Mouse (Mus musculus): Measurements from ENCODE around the gene Fanca.

GRCm38 (mm10) chr8:123253451-123254098 is 64.8 kb downstream of the Fanca start:
- TF ChIP-seq CTCF (conservative IDR thresholded peaks at IDR 0.05; ENCODE audit: low read length) (no peak), NANOG (IDR thresholded peaks at IDR 0.05; ENCODE audit: borderline replicate concordance, low read length) (no peak), POU5F1 (IDR thresholded peaks at IDR 0.05; ENCODE audit: borderline replicate concordance, low read length) (no peak)

Measured in E14TG2a.4 (cell line).